Mouse (Mus musculus) neural tube, embryonic 14.5 days (tissue): ENCODE results near the gene Cdh8. TPM values are rescaled to one million over a fixed set of nuclear protein-coding genes. Genes with fewer than 3 reads are reported as not detected.

Experiments
- ATAC-seq: fragments of 200-750 bp; cut with Nextera tagmentation; 2 replicates; pipeline ENCODE4 v1.8.0; 2017; ENCODE audit warnings: low read depth, mild to moderate bottlenecking, moderate TSS enrichment, moderate library complexity
- H3K27ac ChIP-seq: fragments of 300-500 bp; sonication (generic); 2 replicates; pipeline ENCODE4 v1.5.1; 2014; ENCODE audit warnings: low read depth, mild to moderate bottlenecking, control low read depth, low read length, moderate library complexity, mixed read lengths
- H3K27me3 ChIP-seq: fragments of 300-500 bp; sonication (generic); 2 replicates; pipeline ENCODE4 v1.6.1; 2014; ENCODE audit warnings: low read length; ENCODE audit not compliant: control insufficient read depth, insufficient read depth
- H3K36me3 ChIP-seq: fragments of 300-500 bp; sonication (generic); 2 replicates; pipeline ENCODE4 v1.6.1; 2014; ENCODE audit warnings: low read length, mixed read lengths; ENCODE audit not compliant: control insufficient read depth, insufficient read depth
- H3K4me1 ChIP-seq: fragments of 300-500 bp; sonication (generic); 2 replicates; pipeline ENCODE4 v1.6.1; 2014; ENCODE audit warnings: low read length; ENCODE audit not compliant: control insufficient read depth, insufficient read depth
- H3K4me2 ChIP-seq: fragments of 300-500 bp; sonication (generic); 2 replicates; pipeline ENCODE4 v1.6.1; 2014; ENCODE audit warnings: mild to moderate bottlenecking, low read depth, low read length, control low read depth
- H3K4me3 ChIP-seq: fragments of 300-500 bp; sonication (generic); 2 replicates; pipeline ENCODE4 v1.5.1; 2014; ENCODE audit warnings: low read depth, low read length, control low read depth, mixed read lengths
- H3K9ac ChIP-seq: fragments of 300-500 bp; sonication (generic); replicated peaks from 2 replicates; pipeline ENCODE4 v1.6.1; 2014; ENCODE audit warnings: low read depth, mild to moderate bottlenecking, control low read depth, low read length, mixed read lengths
- H3K9me3 ChIP-seq: fragments of 300-500 bp; sonication (generic); 2 replicates; pipeline ENCODE4 v1.6.1; 2016; ENCODE audit warnings: low read length; ENCODE audit not compliant: control insufficient read depth
- WGBS: fragments of 180-500 bp; shearing (Covaris S2); extraction: QIAGEN DNeasy Blood & Tissue Kit; methylation state at CpG from one replicate; pipeline ENCODE4 v1.1.7; 2014; 5-methylcytosine and 5-hydroxymethylcytosine counted together
- polyA plus RNA-seq: library from polyadenylated mRNA; unstranded; fragments of >200 nt; fragmentation: Nextera tagmentation; extraction: Ambion mirVana; gene quantifications from 2 replicates; pipeline ENCODE4 v1.2.1, GENCODE M21; 2014

The Cdh8 gene
- 86.7 and 134 TPM in 2 replicates for polyA plus RNA-seq

DNA sequence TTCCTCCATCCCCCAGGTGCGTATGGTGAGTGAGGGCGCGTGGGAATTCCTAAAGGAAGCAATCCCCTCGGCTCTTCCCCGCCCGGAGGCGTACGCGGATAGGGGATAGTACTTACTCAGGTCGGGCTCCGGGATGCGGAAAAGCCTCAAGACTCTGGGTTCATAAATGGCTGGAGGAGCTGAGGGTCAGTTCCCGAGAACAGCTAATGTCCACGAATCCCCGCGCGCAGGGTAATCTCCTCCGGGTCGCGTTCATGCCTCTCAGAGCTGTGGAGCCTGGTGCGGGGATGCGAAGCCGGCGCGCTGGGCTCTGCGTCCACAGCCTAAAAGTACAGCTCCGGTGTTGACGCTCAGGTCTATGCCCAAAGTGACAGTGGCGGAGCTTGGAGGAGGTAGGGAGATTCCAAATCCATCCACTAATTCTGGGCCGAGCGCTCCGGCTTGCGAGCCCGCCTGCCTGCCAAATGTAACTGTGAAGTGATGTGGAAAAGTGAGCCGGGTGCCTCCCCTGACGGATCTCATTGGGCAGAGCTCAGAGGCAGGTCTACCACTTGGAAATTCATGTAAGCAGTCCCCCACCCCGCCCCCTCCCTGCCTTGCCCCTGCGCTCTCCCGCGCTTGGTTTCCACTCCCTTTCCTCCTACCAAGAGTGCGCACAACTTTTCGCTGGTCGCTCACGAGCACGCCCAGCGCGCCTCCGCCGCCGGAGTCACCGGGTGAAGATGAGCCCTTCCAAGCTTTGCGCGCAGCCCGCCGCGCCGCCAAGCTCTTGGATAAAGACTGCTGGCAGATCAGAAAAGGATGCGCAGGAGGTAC lies at the start of gene Cdh8:
TSS of gene Cdh8 (minus strand) at position 506 of the 816 bp plus-strand sequence.
- H3K4me2 ChIP-seq = peak within 1 kb of the TSS; percentile 85
- H3K36me3 ChIP-seq = no peaks in the 10 kb centered on the region
- no peaks in the 10 kb centered on the region for H3K27me3 ChIP-seq
- peak; percentile 79 for ATAC-seq
- WGBS = under 1% methylated on average over 58 of the region's 58 CpGs
- no peaks in the 10 kb centered on the region for H3K4me1 ChIP-seq
- peak within 1 kb of the TSS; percentile 76 for H3K9ac ChIP-seq
- peak within 1 kb of the TSS; percentile 84 for H3K27ac ChIP-seq
- peak within 1 kb of the TSS; percentile 63 for H3K4me3 ChIP-seq
- no peaks in the 10 kb centered on the region for H3K9me3 ChIP-seq

DNA sequence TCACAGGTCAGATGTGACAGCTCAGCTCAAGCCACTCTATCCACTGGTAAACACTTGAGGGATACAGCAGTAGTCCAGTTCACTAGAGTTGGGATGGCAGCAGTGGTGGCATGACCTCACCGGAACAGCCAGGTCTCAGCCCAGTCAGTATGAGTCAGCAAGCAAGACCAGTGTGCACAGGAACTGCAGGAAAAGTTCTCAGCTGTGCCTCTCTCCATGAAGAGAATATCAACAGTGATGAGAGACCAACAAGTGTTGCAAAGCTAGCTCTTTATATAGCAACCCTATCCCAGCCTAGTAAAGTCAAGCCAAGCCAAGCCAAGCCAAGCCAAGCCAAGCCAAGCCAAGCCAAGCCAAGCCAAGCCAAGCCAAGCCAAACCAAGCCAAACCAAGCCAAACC lies 30.2 kb upstream of the Cdh8 start:
- Histone ChIP-seq H3K27ac (no peak overlapping the region), H3K27me3 (no peaks in the 10 kb centered on the region), H3K4me3 (no peak overlapping the region), H3K4me1 (no peaks in the 10 kb centered on the region), H3K9me3 (no peaks in the 10 kb centered on the region), H3K4me2 (no peak overlapping the region), H3K9ac (no peak overlapping the region), H3K36me3 (no peaks in the 10 kb centered on the region)
- ATAC-seq = no peak
- 97% methylated on average over 1 of the region's 1 CpGs for WGBS

DNA sequence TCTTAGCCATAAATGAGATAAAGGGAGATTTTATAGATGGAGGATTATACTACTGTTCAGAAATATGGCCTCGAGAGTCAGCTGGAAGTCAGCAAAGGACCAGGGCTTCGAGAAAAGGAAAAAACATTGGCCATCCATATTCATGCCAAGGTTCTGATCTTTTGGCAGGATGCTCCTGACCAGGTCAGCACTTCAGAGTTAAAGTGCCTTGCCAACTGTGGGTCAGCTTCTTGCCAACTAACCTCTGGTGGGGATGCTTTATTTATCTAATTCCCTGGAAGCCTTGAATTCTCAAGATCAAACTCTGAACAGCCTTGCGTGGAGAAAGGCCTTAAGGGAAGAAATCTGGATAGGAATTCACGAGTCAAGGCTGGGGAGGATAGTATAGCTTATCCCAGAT lies 9.6 kb upstream of the Cdh8 start:
- Histone ChIP-seq H3K4me2 (no peak overlapping the region), H3K9ac (no peak overlapping the region), H3K4me1 (no peaks in the 10 kb centered on the region), H3K9me3 (no peaks in the 10 kb centered on the region), H3K4me3 (no peak overlapping the region), H3K27ac (no peak overlapping the region), H3K36me3 (no peaks in the 10 kb centered on the region), H3K27me3 (no peaks in the 10 kb centered on the region)
- 78% methylated on average over 4 of the region's 4 CpGs for WGBS
- no peak for ATAC-seq

DNA sequence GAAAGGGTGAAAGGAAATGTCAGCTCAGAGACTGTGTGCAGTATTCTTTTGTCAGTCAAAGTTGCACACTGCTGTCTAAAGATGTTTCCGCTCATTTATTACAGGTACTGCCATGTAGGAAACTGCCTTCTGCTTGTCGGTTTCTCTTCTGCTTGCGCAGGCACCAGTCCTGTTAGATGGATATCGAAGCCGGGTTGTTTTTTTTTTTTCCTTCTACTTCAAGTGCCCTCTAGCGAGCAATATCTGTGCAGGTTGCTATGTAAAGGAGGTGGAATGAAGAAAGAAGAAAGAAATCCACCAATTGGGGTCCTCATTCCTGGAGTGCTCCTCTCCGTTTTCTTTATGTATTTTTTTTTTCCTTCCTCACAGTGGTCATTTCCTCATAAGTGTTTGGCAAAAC lies 5.2 kb upstream of the Cdh8 start:
- Histone ChIP-seq H3K9ac (no peak overlapping the region), H3K4me2 (peak overlapping the region; percentile 36), H3K27me3 (no peaks in the 10 kb centered on the region), H3K27ac (no peak overlapping the region), H3K9me3 (no peaks in the 10 kb centered on the region), H3K4me3 (no peak overlapping the region), H3K36me3 (no peaks in the 10 kb centered on the region), H3K4me1 (no peaks in the 10 kb centered on the region)
- WGBS = 17% methylated on average over 7 of the region's 7 CpGs
- no peak for ATAC-seq

DNA sequence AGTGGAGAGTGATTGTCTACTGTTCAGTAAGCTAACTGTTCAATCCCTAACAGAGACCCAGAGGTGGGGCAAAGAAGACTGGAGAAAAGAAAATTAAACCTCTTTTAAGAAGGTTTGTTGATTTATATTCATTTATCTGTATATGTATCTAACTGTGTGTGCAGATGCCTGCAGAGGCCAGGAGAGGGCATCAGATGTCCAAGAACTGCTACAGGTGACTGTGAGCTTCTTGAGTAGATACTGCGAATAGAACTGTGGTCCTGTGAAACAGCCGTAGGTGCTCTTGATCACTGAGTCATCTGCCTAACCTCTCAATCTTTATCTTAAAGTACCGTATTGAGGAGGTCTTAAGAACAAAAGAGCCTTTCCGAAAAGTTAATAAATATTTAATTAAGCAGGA lies 3.5 kb upstream of the Cdh8 start:
- no peaks in the 10 kb centered on the region for H3K4me1 ChIP-seq
- H3K27ac ChIP-seq = no peak overlapping the region
- H3K4me2 ChIP-seq = no peak overlapping the region
- H3K27me3 ChIP-seq = no peaks in the 10 kb centered on the region
- 86% methylated on average over 4 of the region's 4 CpGs for WGBS
- H3K9me3 ChIP-seq = no peaks in the 10 kb centered on the region
- H3K9ac ChIP-seq = no peak overlapping the region
- no peaks in the 10 kb centered on the region for H3K36me3 ChIP-seq
- no peak for ATAC-seq
- no peak overlapping the region for H3K4me3 ChIP-seq

DNA sequence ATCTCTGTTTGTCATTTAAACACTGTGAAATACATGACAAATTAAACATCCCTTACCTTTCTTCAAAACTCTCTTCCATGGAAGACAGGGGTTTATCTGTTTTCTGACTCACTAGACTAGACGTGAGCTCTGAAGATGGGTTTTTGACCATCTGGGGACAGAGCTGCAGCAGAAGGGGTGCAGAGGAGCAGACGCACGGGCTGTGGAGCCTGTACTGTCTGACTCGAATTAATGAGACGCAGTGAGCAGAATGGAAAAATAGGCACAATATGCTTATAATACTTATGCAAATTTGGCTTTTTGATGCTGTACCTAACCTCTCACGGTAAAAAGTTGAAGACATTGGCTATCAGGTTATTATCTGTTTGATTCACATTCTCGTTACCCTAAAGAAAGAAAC lies 1.2 kb upstream of the Cdh8 start:
- no peaks in the 10 kb centered on the region for H3K4me1 ChIP-seq
- no peaks in the 10 kb centered on the region for H3K27me3 ChIP-seq
- peak overlapping the region; percentile 85 for H3K4me2 ChIP-seq
- 33% methylated on average over 7 of the region's 7 CpGs for WGBS
- H3K9ac ChIP-seq = no peak overlapping the region
- ATAC-seq = no peak
- H3K36me3 ChIP-seq = no peaks in the 10 kb centered on the region
- H3K27ac ChIP-seq = no peak overlapping the region
- peak overlapping the region; percentile 63 for H3K4me3 ChIP-seq
- H3K9me3 ChIP-seq = no peaks in the 10 kb centered on the region

DNA sequence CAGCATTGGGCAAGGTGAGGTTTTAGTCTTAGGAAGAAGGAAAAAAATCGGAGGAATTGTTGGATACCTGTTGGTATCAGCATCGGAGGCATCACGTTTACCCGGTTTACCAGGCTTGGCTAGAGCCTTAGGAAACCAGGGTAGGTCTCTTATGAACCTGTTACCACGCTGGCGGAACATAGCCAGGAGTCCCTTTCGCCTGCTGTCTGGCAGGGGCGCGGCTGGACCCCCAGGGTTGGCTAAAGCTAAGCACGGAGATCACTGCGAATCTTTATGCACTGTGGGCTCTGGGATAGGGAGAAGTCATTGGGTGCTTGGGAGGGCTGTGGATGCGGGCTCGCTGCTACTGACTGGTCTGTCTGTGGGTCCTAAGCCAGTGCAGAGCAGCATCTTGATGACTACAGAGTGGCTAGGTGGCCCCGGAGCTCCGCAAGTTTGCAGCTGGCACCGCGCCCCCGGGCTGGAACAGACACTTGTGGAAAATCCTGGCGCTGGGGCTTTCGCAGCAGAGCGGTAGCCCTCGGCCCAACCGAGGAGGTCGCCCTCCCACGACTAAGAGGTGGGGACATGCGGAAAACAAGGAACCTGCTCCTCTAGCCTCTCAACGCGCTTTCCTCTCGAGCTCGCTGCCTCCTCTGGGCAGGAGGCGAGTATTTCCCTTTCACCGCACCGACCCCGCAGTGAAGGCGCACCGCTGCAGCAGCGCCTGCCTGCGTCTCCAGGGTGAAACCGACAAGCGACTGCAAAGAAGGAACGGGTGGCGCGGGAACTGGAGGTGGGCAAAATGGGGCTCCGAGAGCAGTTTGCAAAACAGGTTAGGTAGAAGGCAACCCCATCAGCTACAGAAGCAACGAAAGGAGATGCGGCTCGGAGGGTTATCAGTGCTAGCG lies 950 bp downstream of the Cdh8 start:
- no peaks in the 10 kb centered on the region for H3K36me3 ChIP-seq
- H3K27me3 ChIP-seq = no peaks in the 10 kb centered on the region
- under 1% methylated on average over 48 of the region's 48 CpGs for WGBS
- no peaks in the 10 kb centered on the region for H3K9me3 ChIP-seq
- peak overlapping the region; percentile 63 for H3K4me3 ChIP-seq
- H3K4me2 ChIP-seq = peak overlapping the region; percentile 85
- peak overlapping the region; percentile 84 for H3K27ac ChIP-seq
- no peaks in the 10 kb centered on the region for H3K4me1 ChIP-seq
- H3K9ac ChIP-seq = peak overlapping the region; percentile 76
- peak; percentile 39; the same call in 1 of the 2 replicates for ATAC-seq

DNA sequence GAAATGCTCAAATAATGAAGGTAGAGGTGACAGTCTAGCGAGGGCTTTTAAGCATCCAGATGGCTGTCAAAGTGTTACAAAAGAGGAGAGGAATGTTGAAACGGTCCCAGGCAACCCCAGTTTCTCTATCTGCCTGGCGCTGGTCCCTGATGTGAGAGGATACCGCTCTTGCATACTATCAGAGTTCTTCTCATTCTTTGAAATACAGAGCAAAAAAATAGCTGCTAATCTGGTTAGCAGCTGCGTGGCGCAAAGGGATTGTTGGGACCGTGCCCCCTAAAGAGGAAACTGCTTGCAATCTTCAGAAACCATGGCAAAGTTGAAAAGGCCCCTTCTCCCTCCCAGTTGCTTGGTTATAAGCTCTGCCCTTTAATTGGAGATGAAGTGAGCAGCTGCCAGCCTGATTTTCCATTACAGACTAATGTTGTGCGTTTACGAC lies 1.8 kb downstream of the Cdh8 start:
- H3K9me3 ChIP-seq = no peaks in the 10 kb centered on the region
- peak overlapping the region; percentile 84 for H3K27ac ChIP-seq
- ATAC-seq = no peak
- no peaks in the 10 kb centered on the region for H3K27me3 ChIP-seq
- peak overlapping the region; percentile 63 for H3K4me3 ChIP-seq
- H3K4me2 ChIP-seq = peak overlapping the region; percentile 85
- no peaks in the 10 kb centered on the region for H3K4me1 ChIP-seq
- H3K36me3 ChIP-seq = no peaks in the 10 kb centered on the region
- H3K9ac ChIP-seq = peak overlapping the region; percentile 76
- 3% methylated on average over 9 of the region's 9 CpGs for WGBS
